In the genomic region with DNA sequence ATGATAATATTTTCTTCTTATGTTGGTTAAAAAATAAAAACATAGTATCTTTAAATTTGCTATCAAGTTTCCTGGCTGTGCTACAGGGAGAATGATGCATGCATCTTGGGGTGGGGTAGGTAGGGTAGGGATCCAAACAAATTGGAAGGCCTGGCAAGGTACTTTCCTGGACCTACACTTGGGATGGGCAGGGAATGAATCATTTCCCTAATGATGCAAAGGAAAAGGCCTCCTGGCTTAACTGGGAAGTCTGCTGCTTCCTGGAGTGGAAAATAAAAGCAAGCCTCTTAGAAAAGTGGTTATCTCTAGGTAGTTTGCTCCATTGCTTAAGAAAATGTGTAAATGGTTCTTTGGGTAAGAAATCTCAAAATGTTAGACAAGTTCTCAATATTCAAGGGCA, we compare ENCODE assay signal across 17 mouse cellular contexts. TPM values are rescaled to one million over a fixed set of nuclear protein-coding genes. Genes with fewer than 3 reads are reported as not detected.
DNase-seq lines count a peak whose midpoint lies in the region; ATAC-seq lines count a peak whose summit lies in the region.
"Had no signal": no experiment of that assay in that cellular context is flagged by ENCODE, and none has a peak within 500 bp of the region (broad histone marks: within the 10 kb centered on the region; RNA-seq: fewer than 3 reads in every experiment).

No protein-coding gene starts in this region.

- no peak overlapping the region for H3K4me3 ChIP-seq in kidney, embryonic 14.5 days (ENCODE audit: low read length)
- peak overlapping the region; percentile 33 for H3K4me3 ChIP-seq in megakaryocyte, embryonic 14.5 days (replicated peaks)
- no peak overlapping the region for H3K4me3 ChIP-seq in hindbrain, embryonic 12.5 days
- no peak overlapping the region for H3K4me3 ChIP-seq in forebrain, embryonic 16.5 days (replicated peaks; ENCODE audit: low read length)
- H3K4me3 ChIP-seq: embryonic facial prominence, embryonic 12.5 days; limb, embryonic 12.5 days had no signal

- DNase-seq in heart, adult 11 months, result peak; percentile 96
- DNase-seq in heart, postnatal 36 days, result no peak
- peak; percentile 39 for DNase-seq in kidney, adult 9 months
- DNase-seq: adrenal gland, adult 8-10 months; B cell, adult 2 months; cerebellum, adult 2 months; thymus, postnatal 4 days had no signal

- no peak overlapping the region for H3K27ac ChIP-seq in kidney, embryonic 14.5 days (ENCODE audit: low read depth, low read length)
- no peak overlapping the region for H3K27ac ChIP-seq in hindbrain, embryonic 12.5 days
- H3K27ac ChIP-seq in forebrain, embryonic 16.5 days (ENCODE audit: low read length), result no peak overlapping the region
- H3K27ac ChIP-seq: embryonic facial prominence, embryonic 12.5 days; hindbrain, postnatal 0 days; limb, embryonic 12.5 days; liver, embryonic 14.5 days had no signal

- H3K9me3 ChIP-seq in kidney, embryonic 14.5 days (ENCODE audit: control insufficient read depth, low read length), result no peaks in the 10 kb centered on the region
- H3K9me3 ChIP-seq in megakaryocyte, embryonic 14.5 days, result no peaks in the 10 kb centered on the region
- no peaks in the 10 kb centered on the region for H3K9me3 ChIP-seq in hindbrain, embryonic 12.5 days (replicated peaks)
- H3K9me3 ChIP-seq in forebrain, embryonic 16.5 days (ENCODE audit: control insufficient read depth, low read length), result no peaks in the 10 kb centered on the region
- H3K9me3 ChIP-seq: embryonic facial prominence, embryonic 12.5 days; limb, embryonic 12.5 days had no signal

- intact Hi-C loops in heart, postnatal 36 days (cut with DNase I), result no loop called here

- H3K27me3 ChIP-seq in kidney, embryonic 14.5 days (ENCODE audit: control insufficient read depth, insufficient read depth, low read length), result peaks cover 8% of the 10 kb centered on the region; the same call in 1 of the 2 replicates
- H3K27me3 ChIP-seq in megakaryocyte, embryonic 14.5 days (replicated peaks), result peaks cover 14% of the 10 kb centered on the region
- H3K27me3 ChIP-seq in hindbrain, embryonic 12.5 days, result peaks cover 15% of the 10 kb centered on the region
- H3K27me3 ChIP-seq in forebrain, embryonic 16.5 days (replicated peaks; ENCODE audit: control insufficient read depth, insufficient read depth, low read length), result peaks cover 8% of the 10 kb centered on the region; the same call in 1 of the 2 replicates

- H3K4me2 ChIP-seq in kidney, embryonic 14.5 days (replicated peaks; ENCODE audit: low read depth, low read length), result no peak overlapping the region; the same call in 1 of the 2 replicates
- no peak overlapping the region for H3K4me2 ChIP-seq in hindbrain, embryonic 12.5 days (replicated peaks)
- H3K4me2 ChIP-seq in forebrain, embryonic 16.5 days (ENCODE audit: low read length), result no peak overlapping the region
- H3K4me2 ChIP-seq: embryonic facial prominence, embryonic 12.5 days; limb, embryonic 12.5 days had no signal

- no peaks in the 10 kb centered on the region for H3K4me1 ChIP-seq in kidney, embryonic 14.5 days (ENCODE audit: control insufficient read depth, insufficient read depth, low read length)
- H3K4me1 ChIP-seq in megakaryocyte, embryonic 14.5 days, result peaks cover 86% of the 10 kb centered on the region
- H3K4me1 ChIP-seq in hindbrain, embryonic 12.5 days, result peaks cover 7% of the 10 kb centered on the region
- H3K4me1 ChIP-seq in forebrain, embryonic 16.5 days (replicated peaks; ENCODE audit: control insufficient read depth, insufficient read depth, low read length), result peaks cover 8% of the 10 kb centered on the region

- no peaks in the 10 kb centered on the region for H3K36me3 ChIP-seq in kidney, embryonic 14.5 days (ENCODE audit: control insufficient read depth, insufficient read depth, low read length)
- H3K36me3 ChIP-seq in megakaryocyte, embryonic 14.5 days (replicated peaks; ENCODE audit: low read length), result peaks cover 5% of the 10 kb centered on the region
- no peaks in the 10 kb centered on the region for H3K36me3 ChIP-seq in hindbrain, embryonic 12.5 days
- H3K36me3 ChIP-seq in forebrain, embryonic 16.5 days (ENCODE audit: control insufficient read depth, insufficient read depth), result no peaks in the 10 kb centered on the region
- H3K36me3 ChIP-seq: embryonic facial prominence, embryonic 12.5 days; limb, embryonic 12.5 days had no signal

- no peak for ATAC-seq in kidney, embryonic 14.5 days (ENCODE audit: low FRiP score, low TSS enrichment)
- no peak for ATAC-seq in megakaryocyte, adult 5-6 weeks (ENCODE audit: poor library complexity, severe bottlenecking)
- ATAC-seq in hindbrain, embryonic 12.5 days (ENCODE audit: low FRiP score), result no peak
- ATAC-seq in forebrain, embryonic 16.5 days, result no peak
- ATAC-seq: hindbrain, postnatal 0 days; midbrain, embryonic 16.5 days had no signal

- no peak overlapping the region for H3K9ac ChIP-seq in kidney, embryonic 14.5 days (ENCODE audit: low read depth, low read length)
- no peak overlapping the region for H3K9ac ChIP-seq in hindbrain, embryonic 12.5 days
- no peak overlapping the region for H3K9ac ChIP-seq in forebrain, embryonic 16.5 days (replicated peaks; ENCODE audit: low read depth, low read length)
- H3K9ac ChIP-seq: embryonic facial prominence, embryonic 12.5 days; limb, embryonic 12.5 days; liver, embryonic 14.5 days had no signal

RNA-seq across cellular contexts. Expression of a gene that starts 2.9 kb away (rescaled TPM):
- 100 to 1,000 TPM; 102 to 112 TPM for total RNA-seq in heart, postnatal 36 days (2021)
- polyA plus RNA-seq in kidney, embryonic 14.5 days (2014; fragmentation: Nextera tagmentation; extraction: Ambion mirVana), result 70.5 and 90.2 TPM in 2 replicates
- polyA plus RNA-seq in megakaryocyte, embryonic 14.5 days (2012; ENCODE audit: insufficient read depth, low replicate concordance), result 5.9 and 22.5 TPM in 2 replicates
- total RNA-seq in megakaryocyte, adult 5-6 weeks (2015), result 11.7 and 15.8 TPM in 2 replicates
- 21.0 and 21.2 TPM in 2 replicates for total RNA-seq in megakaryocyte, adult 5-6 weeks (2017)
- polyA plus RNA-seq in hindbrain, embryonic 12.5 days (2016; fragmentation: Nextera tagmentation; extraction: Ambion mirVana), result 44.7 and 50.0 TPM in 2 replicates
- 25.7 and 30.5 TPM in 2 replicates for polyA plus RNA-seq in forebrain, embryonic 16.5 days (2015; fragmentation: Nextera tagmentation; extraction: Ambion mirVana)

Comparison
In these comparisons a context has a peak if more than half of its experiments do, and no peak if none do; other contexts are left out.
1. DNase-seq: peak in heart, adult 11 months (single experiment) and kidney, adult 9 months (single experiment); none in heart, postnatal 36 days (0 of 2).